Mouse (Mus musculus) G1E (cell line): ENCODE data around the gene Trim47. TPM values are rescaled to one million over a fixed set of nuclear protein-coding genes. Genes with fewer than 3 reads are reported as not detected.
A peak's percentile ranks its signal among the peaks of the same experiment; 100 is the strongest.

Experiments
- ATAC-seq: 2 replicates; pipeline ENCODE4 v1.8.0; 2016; ENCODE audit warnings: mild to moderate bottlenecking; ENCODE audit not compliant: insufficient number of reproducible peaks, poor library complexity, low FRiP score, severe bottlenecking; ENCODE audit errors: extremely low read depth
- DNase-seq: peaks from one replicate; pipeline ENCODE4 v3.0.0; 2012; ENCODE audit warnings: low spot score
- H3K27me3 ChIP-seq: 2 replicates; pipeline ENCODE4 v1.6.1; 2012; ENCODE audit warnings: mild to moderate bottlenecking, low read length, inconsistent platforms; ENCODE audit not compliant: insufficient read depth
- H3K36me3 ChIP-seq: replicated peaks from 2 replicates; pipeline ENCODE3; 2012; ENCODE audit warnings: mild to moderate bottlenecking, inconsistent platforms
- H3K4me1 ChIP-seq: 2 replicates; pipeline ENCODE4 v1.6.1; 2012; ENCODE audit warnings: low read depth, low read length, inconsistent platforms, mixed read lengths; ENCODE audit not compliant: insufficient read depth
- H3K4me3 ChIP-seq: 2 replicates; pipeline ENCODE4 v1.5.1; 2012; ENCODE audit warnings: low read depth, mild to moderate bottlenecking, inconsistent platforms, low read length, moderate library complexity, mixed read lengths
- H3K9me3 ChIP-seq: replicated peaks from 2 replicates; pipeline ENCODE4 v1.6.1; 2012; ENCODE audit warnings: inconsistent platforms
- CTCF ChIP-seq: IDR thresholded peaks from 2 replicates; pipeline ENCODE4 v1.5.1; 2012; ENCODE audit warnings: low read depth, low read length, inconsistent platforms, mixed read lengths
- GATA1 ChIP-seq: IDR thresholded peaks from 2 replicates; pipeline ENCODE4 v1.6.1; 2012; ENCODE audit warnings: borderline replicate concordance, low read length, inconsistent platforms, mixed read lengths
- GATA2 ChIP-seq: IDR thresholded peaks from 2 replicates; pipeline ENCODE4 v1.6.1; 2012; ENCODE audit warnings: low read depth, low read length, inconsistent platforms, borderline replicate concordance
- POLR2AphosphoS5 ChIP-seq: IDR thresholded peaks from 2 replicates; pipeline ENCODE4 v1.6.1; 2012; ENCODE audit warnings: low read depth, low read length, inconsistent platforms; ENCODE audit not compliant: insufficient replicate concordance
- TAL1 ChIP-seq: conservative IDR thresholded peaks from 2 replicates; pipeline ENCODE4 v1.6.1; 2012; ENCODE audit warnings: low read depth, low read length, inconsistent platforms, mixed read lengths
- polyA plus RNA-seq: library from polyadenylated mRNA; stranded (reverse); fragments of >175 nt; gene quantifications from 2 replicates; pipeline ENCODE4 v1.2.3, GENCODE M21; 2012
- total RNA-seq, 2 experiments: library from RNA; stranded (forward) in 1 of 2; stranded (reverse) in 1 of 2; fragments of 200-1000 nt in 1 of 2; fragments of >200 nt in 1 of 2; fragmentation: Nextera tagmentation in 1 of 2; gene quantifications; 2 replicates each; pipeline ENCODE4 v1.2.3; 2014 to 2017

Gene Trim47
- total and polyA plus RNA-seq, 3 experiments = 0.27 TPM; not detected in 2

DNA sequence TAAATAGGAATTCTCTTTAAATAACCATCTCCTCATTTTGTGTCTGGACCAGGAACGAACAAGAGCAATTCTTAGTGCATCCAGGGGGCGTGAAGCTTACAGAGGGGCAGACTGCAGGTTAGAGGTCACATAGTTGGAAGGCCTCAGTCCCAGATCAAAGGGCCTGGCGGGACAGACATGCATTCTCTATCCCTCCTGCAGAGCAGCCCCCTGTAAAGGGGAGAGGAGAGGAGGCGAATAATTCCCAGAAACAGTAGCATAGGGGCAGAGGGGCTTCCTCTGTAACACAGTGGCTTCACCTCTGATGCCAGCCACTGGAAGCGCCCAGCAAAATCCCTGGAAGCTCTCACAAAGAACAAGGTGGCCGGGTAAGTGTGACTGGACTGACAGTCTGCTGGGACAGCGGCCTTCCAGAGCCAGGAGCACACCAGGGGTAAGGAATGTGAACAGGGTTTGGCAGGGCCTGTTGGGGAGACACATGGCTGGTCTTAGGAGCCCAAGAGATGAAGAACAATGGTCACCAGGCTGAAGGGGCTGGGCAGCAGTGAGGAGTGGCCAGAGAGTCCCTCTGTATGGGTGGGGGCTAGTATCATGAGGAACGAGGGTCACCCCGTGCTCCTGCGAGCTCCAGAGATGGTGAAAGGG, 48.2 kb downstream of the Trim47 start:
- DNase-seq (no peak), ATAC-seq (no peak)
- Histone ChIP-seq H3K4me1 (peaks cover 88% of the 10 kb centered on the region), H3K4me3 (peak overlapping the region; percentile 37; the same call in 1 of the 2 replicates), H3K9me3 (no peaks in the 10 kb centered on the region), H3K27me3 (no peaks in the 10 kb centered on the region), H3K36me3 (peaks cover 82% of the 10 kb centered on the region)
- TF ChIP-seq POLR2AphosphoS5 = no peak

DNA sequence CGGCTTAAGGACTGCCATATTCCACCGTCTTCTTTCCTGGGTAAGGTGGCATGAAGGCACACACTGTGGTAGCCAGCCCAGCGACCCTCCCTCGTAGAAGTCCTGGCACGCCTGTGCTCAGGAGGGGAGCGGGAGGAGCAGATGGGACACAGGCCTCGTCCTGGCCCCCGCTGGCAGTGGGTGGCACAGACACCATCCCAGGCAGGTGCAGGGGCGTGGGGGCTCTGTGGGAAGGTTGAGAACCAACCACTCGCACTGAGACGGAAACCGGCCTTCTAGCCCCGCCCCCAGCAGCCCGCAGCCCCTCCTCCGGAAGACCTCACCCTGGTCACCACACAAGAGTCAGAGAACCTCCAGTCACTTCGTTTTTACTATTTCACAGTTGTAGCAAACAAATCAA, 48.8 kb downstream of the Trim47 start:
- H3K4me3 ChIP-seq = peak overlapping the region; percentile 78
- no peaks in the 10 kb centered on the region for H3K9me3 ChIP-seq
- TF ChIP-seq POLR2AphosphoS5 (no peak), TAL1 (no peak), GATA2 (no peak), CTCF (no peak)
- DNase-seq = peak; percentile 84
- peaks cover 87% of the 10 kb centered on the region for H3K4me1 ChIP-seq
- no peaks in the 10 kb centered on the region for H3K27me3 ChIP-seq
- ATAC-seq = peak; percentile 23; the same call in 1 of the 2 replicates
- peaks cover 82% of the 10 kb centered on the region for H3K36me3 ChIP-seq

DNA sequence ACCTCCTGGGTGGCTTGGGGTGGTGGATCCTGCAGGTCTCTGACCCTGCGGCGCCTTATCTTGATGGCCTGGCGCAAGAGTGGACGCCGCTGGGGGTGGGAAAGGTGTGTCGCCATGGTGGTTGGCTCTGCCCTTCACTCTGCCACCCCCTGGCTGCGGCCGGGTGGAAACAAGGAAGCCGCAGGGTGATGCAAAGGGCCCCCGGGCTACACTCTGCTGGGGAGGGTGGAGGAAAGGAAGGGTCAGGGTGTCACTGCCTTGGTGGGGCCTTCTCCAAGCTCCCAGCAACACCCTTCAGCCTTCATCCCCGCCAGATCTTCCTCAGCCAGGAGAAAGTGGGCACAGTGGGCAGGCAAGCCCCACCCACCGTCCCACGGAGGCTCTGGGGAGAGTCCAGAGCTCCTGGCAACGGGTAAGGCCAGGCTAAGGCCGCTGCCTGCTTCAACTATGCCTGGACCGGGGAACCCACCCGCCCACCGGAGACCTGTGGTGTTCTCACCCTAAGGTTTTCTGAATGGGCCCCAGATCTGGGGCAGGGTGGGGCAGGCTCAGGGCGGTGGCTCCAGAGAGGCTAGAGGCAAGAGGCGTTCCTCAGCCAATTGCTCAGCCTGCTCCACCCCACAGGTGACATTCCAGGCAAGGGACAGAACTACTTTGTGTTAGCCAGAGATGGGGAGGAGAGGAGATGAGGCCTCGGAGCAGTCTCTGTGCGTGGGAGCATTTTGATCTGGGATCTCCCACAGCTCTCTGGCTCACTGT, 49.4 kb downstream of the Trim47 start, which contains the start of gene Unc13d:
Unc13d (minus strand) TSS at position 516 of the 759 bp plus-strand sequence.
- H3K36me3 ChIP-seq = peaks cover 83% of the 10 kb centered on the region
- peak; percentile 79 for DNase-seq

DNA sequence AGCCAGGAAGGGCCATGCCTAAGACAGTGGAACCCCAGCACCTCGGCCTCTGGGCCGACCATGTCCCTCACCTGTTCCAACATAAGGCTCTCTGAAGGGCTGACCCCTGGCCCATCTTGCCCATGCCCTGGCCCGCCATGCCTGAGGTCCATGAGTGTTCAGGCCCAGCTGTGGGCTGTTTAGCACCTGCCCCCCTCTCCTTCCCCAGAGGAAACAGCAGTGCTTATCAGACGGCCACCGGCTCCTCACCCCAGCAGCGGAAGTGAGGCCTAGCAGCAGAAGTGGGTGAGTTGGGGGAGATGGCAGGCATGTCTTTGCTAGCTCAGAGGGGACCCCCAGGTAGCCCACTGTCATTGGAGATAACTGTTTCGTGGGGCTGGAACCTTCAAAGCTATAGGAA, 50.2 kb downstream of the Trim47 start:
- H3K4me1 ChIP-seq = peaks cover 81% of the 10 kb centered on the region

More for the DNA sequence above, 49.4 kb downstream of the Trim47 start, which contains the start of gene Unc13d:
- Histone ChIP-seq H3K4me1 (peaks cover 83% of the 10 kb centered on the region), H3K9me3 (no peaks in the 10 kb centered on the region), H3K27me3 (no peaks in the 10 kb centered on the region), H3K4me3 (peak within 1 kb of the TSS; percentile 78)
- no peak for TF ChIP-seq TAL1
- no peak for TF ChIP-seq POLR2AphosphoS5
- TF ChIP-seq GATA2 = no peak
- no peak for TF ChIP-seq CTCF
- peak; percentile 23 for ATAC-seq

DNA sequence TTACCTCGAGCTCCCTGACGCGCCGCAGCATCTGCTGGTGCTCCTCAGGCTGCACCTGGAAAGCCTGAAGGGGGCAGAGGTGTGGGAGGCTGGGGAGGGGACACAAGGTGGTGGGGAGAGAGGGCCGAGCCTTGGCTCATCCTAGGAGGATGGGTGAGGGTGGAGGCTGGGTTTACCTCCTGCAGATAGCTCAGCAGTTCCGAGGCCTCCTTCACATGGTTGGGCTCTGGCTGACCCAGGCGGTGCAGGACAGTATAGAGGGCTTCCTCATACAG, 50.8 kb downstream of the Trim47 start:
- no peak for DNase-seq
- ATAC-seq = no peak
- Histone ChIP-seq H3K27me3 (no peaks in the 10 kb centered on the region), H3K4me3 (peak overlapping the region; percentile 78), H3K36me3 (peaks cover 83% of the 10 kb centered on the region), H3K4me1 (peaks cover 79% of the 10 kb centered on the region), H3K9me3 (no peaks in the 10 kb centered on the region)
- TF ChIP-seq GATA2 (no peak), CTCF (no peak), POLR2AphosphoS5 (no peak), TAL1 (no peak), GATA1 (no peak)

More for the DNA sequence above, 50.2 kb downstream of the Trim47 start:
- TF ChIP-seq CTCF = no peak
- peak; percentile 56 for TF ChIP-seq TAL1
- DNase-seq (peak; percentile 81), ATAC-seq (peak; percentile 42)
- H3K27me3 ChIP-seq = no peaks in the 10 kb centered on the region
- no peaks in the 10 kb centered on the region for H3K9me3 ChIP-seq
- peaks cover 83% of the 10 kb centered on the region for H3K36me3 ChIP-seq
- peak overlapping the region; percentile 78 for H3K4me3 ChIP-seq

DNA sequence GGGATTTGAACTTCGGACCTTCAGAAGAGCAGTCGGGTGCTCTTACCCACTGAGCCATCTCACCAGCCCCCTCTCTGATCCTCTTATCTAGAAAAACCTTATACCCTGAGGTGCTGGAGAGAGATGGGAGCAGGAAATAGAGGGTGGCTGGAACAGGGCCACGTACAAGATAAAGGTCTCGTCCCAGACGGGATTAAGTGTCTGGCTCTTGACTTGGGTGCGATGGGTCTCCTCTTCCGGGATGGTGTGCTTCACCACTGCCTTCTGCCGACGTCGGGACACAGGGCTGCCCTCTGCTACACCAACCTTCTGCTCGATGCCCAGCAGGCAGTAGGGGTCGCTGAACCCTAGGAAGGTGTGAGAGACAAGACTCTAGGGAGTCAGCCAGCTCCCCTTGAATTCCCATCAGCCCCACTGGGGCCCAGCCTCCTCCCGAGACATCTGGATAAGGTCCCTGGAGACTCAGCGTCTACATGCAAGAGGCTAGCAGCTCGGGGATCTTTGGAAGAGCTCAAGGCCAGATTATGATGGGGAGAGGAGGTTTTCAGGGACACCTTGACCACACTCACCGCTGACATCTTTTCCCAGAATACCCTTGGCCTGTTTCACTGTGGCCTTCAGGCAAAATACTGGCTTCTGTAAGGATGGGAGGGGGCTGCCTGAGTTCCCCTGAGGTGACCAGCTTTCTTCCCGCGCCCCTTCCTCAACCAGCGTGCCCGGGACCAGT, 51.3 kb downstream of the Trim47 start:
- TF ChIP-seq TAL1 = no peak; the same call in 1 of the 2 replicates
- no peak for TF ChIP-seq GATA2
- TF ChIP-seq CTCF = no peak
- no peak for TF ChIP-seq POLR2AphosphoS5
- TF ChIP-seq GATA1 = no peak
- H3K36me3 ChIP-seq = peaks cover 78% of the 10 kb centered on the region
- DNase-seq (peak; percentile 60), ATAC-seq (peak; percentile 43)
- peaks cover 75% of the 10 kb centered on the region for H3K4me1 ChIP-seq
- no peaks in the 10 kb centered on the region for H3K27me3 ChIP-seq
- H3K9me3 ChIP-seq = no peaks in the 10 kb centered on the region
- peak overlapping the region; percentile 78 for H3K4me3 ChIP-seq
